Mouse (Mus musculus): Measurements from ENCODE around the gene Adamts14. TPM values are rescaled to one million over a fixed set of nuclear protein-coding genes. Genes with fewer than 3 reads are reported as not detected.

The Adamts14 gene
- polyA plus RNA-seq, 1 experiment from 2014 or later: 1.4 TPM

DNA sequence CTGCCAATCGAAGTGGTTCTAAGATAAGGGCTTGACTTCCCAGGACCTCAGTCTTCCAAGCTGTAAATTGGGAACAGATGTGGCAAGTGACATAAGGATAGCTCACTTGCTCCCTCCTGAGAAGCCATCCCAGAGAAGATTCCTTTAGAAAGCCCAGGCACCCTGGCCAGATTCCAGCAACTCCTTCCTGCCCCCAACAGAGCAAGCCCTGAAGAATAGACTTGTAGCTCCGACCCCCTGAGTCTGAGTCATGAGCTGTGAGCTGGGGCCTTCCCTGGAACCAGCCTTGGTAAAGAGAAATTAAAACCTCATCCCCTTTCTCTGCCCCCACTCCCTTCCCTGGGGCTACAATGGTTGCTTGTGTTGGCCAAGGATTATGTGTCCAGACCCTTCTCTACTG, 1.3 kb upstream of the Adamts14 start:
- 54% methylated on average over 2 of the region's 2 CpGs for WGBS

DNA sequence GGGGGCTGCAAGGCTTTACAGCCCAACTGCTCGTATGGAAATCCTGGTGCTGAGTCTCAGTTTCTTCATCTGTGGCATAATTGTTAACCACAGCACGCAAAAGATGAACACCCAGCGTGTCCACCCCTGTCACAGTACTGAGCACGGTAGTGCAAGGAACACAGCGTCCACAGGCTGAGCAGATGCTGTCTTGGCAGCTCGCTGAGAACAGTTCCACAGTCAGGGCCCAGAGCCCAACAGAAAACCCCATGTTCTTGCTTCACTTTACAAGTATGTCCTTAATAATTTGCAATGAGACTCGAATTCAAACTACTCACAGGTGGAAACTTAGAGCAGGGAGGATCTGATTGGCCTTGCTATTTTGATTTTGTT, 592 bp upstream of the Adamts14 start:
- no peak overlapping the region for H3K9ac ChIP-seq
- ATAC-seq (replicated peaks; ENCODE audit: insufficient number of reproducible peaks, insufficient read depth, low FRiP score, low read depth): no peak
- H3K36me3 ChIP-seq: no peaks in the 10 kb centered on the region
- peak overlapping the region; percentile 97 for H3K4me2 ChIP-seq
- H3K27ac ChIP-seq: peak overlapping the region; percentile 57; the same call in 1 of the 2 replicates
- H3K9me3 ChIP-seq (replicated peaks): no peaks in the 10 kb centered on the region
- WGBS: 63% methylated on average over 7 of the region's 7 CpGs
- H3K27me3 ChIP-seq: 0 out of 2 replicates have a peak, but pooled peaks cover 4% of the 10 kb centered on the region
- peak overlapping the region; percentile 60 for H3K4me3 ChIP-seq
- peaks cover 36% of the 10 kb centered on the region for H3K4me1 ChIP-seq (replicated peaks)

More for the DNA sequence above, 1.3 kb upstream of the Adamts14 start:
- Histone ChIP-seq H3K9ac (no peak overlapping the region), H3K27me3 (0 out of 2 replicates have a peak, but pooled peaks cover 4% of the 10 kb centered on the region), H3K4me2 (no peak overlapping the region), H3K9me3 (replicated peaks) (no peaks in the 10 kb centered on the region), H3K36me3 (no peaks in the 10 kb centered on the region), H3K4me1 (replicated peaks) (peaks cover 36% of the 10 kb centered on the region), H3K4me3 (no peak overlapping the region), H3K27ac (no peak overlapping the region)
- no peak for ATAC-seq (replicated peaks; ENCODE audit: insufficient number of reproducible peaks, insufficient read depth, low FRiP score, low read depth)

DNA sequence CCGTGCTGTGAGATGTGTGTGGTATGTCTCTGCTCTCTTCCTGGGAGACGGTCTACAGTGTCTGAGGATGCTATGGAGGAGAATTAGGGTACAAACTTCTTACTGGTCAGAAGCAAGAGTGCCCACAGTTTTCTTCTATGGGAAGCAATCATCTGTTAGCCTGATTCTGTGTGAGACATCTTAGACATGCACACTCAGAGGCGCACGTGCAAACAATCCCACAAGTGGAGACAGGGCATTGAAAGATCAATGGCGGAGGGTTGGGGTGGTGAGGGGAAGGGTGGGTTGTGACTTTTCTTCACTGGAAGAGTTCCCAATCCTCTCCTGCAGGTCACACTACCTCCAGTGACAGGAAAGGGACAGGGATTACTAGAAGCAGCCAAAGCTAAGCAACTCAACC, 607 bp downstream of the Adamts14 start:
- no peaks in the 10 kb centered on the region for H3K9me3 ChIP-seq (replicated peaks)
- H3K27ac ChIP-seq: peak overlapping the region; percentile 57
- WGBS: 41% methylated on average over 5 of the region's 5 CpGs
- H3K27me3 ChIP-seq: 0 out of 2 replicates have a peak, but pooled peaks cover 4% of the 10 kb centered on the region
- peak overlapping the region; percentile 72 for H3K9ac ChIP-seq
- ATAC-seq (replicated peaks; ENCODE audit: insufficient number of reproducible peaks, insufficient read depth, low FRiP score, low read depth): no peak
- H3K4me1 ChIP-seq (replicated peaks): peaks cover 30% of the 10 kb centered on the region
- H3K36me3 ChIP-seq: no peaks in the 10 kb centered on the region
- peak overlapping the region; percentile 60 for H3K4me3 ChIP-seq
- peak overlapping the region; percentile 97 for H3K4me2 ChIP-seq

DNA sequence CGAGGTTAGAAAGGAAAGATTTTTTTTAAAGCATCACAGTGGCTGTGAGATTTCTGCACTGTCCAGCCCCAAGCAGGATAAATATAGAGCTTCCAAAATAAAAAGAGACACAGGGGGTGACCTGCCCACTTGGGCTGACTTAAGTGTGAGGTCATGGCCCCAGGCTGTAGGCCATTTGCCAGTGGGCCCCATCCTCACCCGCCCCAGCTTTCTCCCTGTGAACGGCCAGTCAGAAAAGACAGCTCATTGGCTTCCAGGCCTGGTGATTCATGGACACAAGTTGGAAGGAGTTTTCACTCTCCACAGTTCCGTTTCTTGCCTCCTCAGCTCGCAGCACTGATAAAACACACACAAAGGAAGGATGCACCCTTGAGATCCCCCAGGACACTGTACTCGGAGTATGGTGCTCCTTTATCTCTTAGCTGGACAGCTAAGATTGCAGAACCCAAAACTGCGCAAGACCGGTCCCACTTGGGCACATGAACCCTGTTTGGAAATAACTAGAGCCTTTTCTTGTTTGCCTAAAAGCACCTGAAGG, 1.1 kb downstream of the Adamts14 start:
- ATAC-seq (replicated peaks; ENCODE audit: insufficient number of reproducible peaks, insufficient read depth, low FRiP score, low read depth): no peak
- peak overlapping the region; percentile 97 for H3K4me2 ChIP-seq
- H3K27ac ChIP-seq: peak overlapping the region; percentile 5; the same call in 1 of the 2 replicates
- H3K4me1 ChIP-seq (replicated peaks): peaks cover 30% of the 10 kb centered on the region
- no peaks in the 10 kb centered on the region for H3K36me3 ChIP-seq
- 0 out of 2 replicates have a peak, but pooled peaks cover 4% of the 10 kb centered on the region for H3K27me3 ChIP-seq
- 38% methylated on average over 8 of the region's 8 CpGs for WGBS
- H3K4me3 ChIP-seq: peak overlapping the region; percentile 60
- H3K9ac ChIP-seq: 0 out of 2 replicates have a peak overlapping the region, but pooled peaks have one; percentile 72
- H3K9me3 ChIP-seq (replicated peaks): no peaks in the 10 kb centered on the region

DNA sequence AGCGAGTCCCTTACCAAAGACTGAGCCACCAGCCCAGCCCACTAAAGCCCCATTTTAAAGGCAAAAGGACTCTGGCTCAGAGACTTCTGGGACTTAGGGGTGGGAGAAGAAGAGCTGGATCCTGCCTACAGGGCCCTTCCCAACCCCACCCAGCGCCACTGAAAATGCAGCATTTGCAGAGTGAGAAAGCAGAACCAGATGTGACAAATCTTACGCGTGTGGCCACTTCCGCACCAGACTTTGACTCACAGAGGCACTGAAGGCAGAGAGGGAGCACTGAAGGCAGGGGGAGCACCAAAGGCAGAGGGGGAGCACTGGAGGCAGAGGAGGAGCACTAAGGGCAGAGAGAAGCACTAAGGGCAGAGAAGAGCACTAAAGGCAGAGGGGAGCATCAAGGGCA, 5.9 kb downstream of the Adamts14 start:
- no peaks in the 10 kb centered on the region for H3K9me3 ChIP-seq (replicated peaks)
- WGBS: 89% methylated on average over 5 of the region's 5 CpGs
- peaks cover 7% of the 10 kb centered on the region for H3K4me1 ChIP-seq (replicated peaks)
- no peak overlapping the region for H3K27ac ChIP-seq
- H3K27me3 ChIP-seq: no peaks in the 10 kb centered on the region
- no peak overlapping the region for H3K4me3 ChIP-seq
- no peaks in the 10 kb centered on the region for H3K36me3 ChIP-seq
- H3K9ac ChIP-seq: no peak overlapping the region
- no peak for ATAC-seq (replicated peaks; ENCODE audit: insufficient number of reproducible peaks, insufficient read depth, low FRiP score, low read depth)
- no peak overlapping the region for H3K4me2 ChIP-seq

DNA sequence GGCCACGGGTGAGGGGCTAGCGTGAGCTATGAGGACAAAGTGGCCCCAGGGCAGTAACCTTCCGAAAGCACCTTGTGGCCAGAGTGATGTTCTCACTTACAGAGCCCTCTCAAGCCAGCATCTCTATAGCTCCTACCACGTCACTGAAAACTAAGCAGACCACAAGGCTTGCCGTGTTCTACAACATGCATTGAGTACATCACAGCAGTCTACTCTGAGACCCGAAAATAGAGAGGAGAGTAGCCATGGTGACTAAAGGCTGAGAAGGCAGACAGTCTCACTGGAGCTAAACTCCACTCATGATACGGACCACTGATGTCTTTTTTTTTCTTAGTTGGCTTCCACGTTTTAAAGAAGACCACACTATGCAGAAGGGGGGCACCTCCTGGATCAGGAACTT, 9.6 kb downstream of the Adamts14 start:
- Histone ChIP-seq H3K4me2 (no peak overlapping the region), H3K27me3 (no peaks in the 10 kb centered on the region), H3K9ac (no peak overlapping the region), H3K9me3 (replicated peaks) (no peaks in the 10 kb centered on the region), H3K36me3 (no peaks in the 10 kb centered on the region), H3K4me1 (replicated peaks) (0 out of 2 replicates have a peak, but pooled peaks cover 5% of the 10 kb centered on the region), H3K4me3 (no peak overlapping the region), H3K27ac (no peak overlapping the region)
- no peak for ATAC-seq (replicated peaks; ENCODE audit: insufficient number of reproducible peaks, insufficient read depth, low FRiP score, low read depth)
- 79% methylated on average over 8 of the region's 8 CpGs for WGBS

DNA sequence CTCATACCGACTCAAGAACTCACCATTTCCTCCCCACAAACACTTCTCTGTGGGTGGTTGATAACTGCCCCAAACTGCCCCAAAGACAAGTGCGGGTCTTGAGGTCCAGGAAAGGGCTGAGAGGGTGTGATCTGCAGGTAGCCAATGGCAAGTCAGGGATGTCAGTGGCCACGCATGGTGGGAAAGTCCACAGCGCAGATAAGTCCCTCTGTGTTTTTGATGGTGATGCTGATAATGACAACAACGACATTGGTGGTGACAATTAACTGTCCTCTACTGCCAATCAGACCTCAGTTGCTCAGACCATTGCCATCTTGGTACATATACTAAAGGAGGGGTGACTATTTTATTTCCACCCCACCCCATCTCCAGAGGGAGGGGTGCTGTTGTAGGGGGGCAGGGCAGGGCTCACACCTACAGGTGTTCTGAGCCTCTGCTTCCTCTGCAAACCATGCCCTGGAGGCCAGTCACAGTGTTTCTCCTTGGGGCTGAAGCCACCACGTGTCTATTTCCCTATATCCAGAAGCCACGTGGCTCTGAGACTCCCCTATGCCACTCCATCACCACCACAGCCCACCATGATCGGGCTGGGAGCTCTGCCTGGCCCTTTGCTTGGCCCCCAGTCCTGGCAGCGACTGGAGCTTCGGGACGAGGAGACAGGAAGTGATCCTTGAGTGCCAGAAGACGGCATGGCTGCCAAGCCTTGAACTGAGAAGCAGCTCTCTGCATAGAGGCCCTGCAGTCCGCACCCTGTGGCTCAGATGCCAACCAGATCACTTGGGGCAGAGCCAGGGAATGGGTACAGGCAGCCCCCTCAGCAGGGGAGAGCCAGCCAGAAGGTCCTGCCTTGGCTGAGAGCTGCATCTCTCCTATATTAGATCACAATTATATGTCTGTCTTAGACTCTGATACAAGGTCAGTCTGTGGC, 11.7 kb downstream of the Adamts14 start:
- no peak overlapping the region for H3K9ac ChIP-seq
- H3K36me3 ChIP-seq: no peaks in the 10 kb centered on the region
- H3K4me2 ChIP-seq: no peak overlapping the region
- no peak overlapping the region for H3K27ac ChIP-seq
- no peak overlapping the region for H3K4me3 ChIP-seq
- 0 out of 2 replicates have a peak, but pooled peaks cover 5% of the 10 kb centered on the region for H3K4me1 ChIP-seq (replicated peaks)
- no peaks in the 10 kb centered on the region for H3K27me3 ChIP-seq
- no peaks in the 10 kb centered on the region for H3K9me3 ChIP-seq (replicated peaks)
- 47% methylated on average over 13 of the region's 13 CpGs for WGBS
- ATAC-seq (replicated peaks; ENCODE audit: insufficient number of reproducible peaks, insufficient read depth, low FRiP score, low read depth): no peak

DNA sequence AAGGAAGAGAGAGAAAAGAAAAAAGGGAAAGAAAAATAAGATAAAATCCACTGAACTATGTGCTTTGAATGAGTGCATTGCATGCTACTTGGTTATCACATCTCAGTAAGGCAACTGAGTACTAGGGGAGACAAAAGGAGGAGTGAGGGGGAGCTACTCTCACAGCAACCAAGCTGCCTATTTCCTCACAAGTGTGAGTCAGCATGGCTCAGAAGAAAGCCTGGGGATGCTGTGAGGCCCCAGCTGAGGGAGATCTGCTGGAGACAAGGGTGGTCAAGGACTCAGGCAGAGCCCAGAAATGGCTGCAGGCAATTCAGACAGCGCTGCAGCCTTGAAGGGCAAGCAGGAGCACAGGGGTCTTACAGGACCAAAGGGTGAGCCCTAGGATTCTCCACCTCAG, 15.1 kb downstream of the Adamts14 start:
- Histone ChIP-seq H3K9me3 (replicated peaks) (no peaks in the 10 kb centered on the region), H3K4me2 (no peak overlapping the region), H3K36me3 (no peaks in the 10 kb centered on the region), H3K9ac (no peak overlapping the region), H3K27ac (no peak overlapping the region), H3K27me3 (no peaks in the 10 kb centered on the region), H3K4me1 (replicated peaks) (0 out of 2 replicates have a peak, but pooled peaks cover 5% of the 10 kb centered on the region), H3K4me3 (no peak overlapping the region)
- no peak for ATAC-seq (replicated peaks; ENCODE audit: insufficient number of reproducible peaks, insufficient read depth, low FRiP score, low read depth)
- WGBS: 67% methylated on average over 1 of the region's 1 CpGs

DNA sequence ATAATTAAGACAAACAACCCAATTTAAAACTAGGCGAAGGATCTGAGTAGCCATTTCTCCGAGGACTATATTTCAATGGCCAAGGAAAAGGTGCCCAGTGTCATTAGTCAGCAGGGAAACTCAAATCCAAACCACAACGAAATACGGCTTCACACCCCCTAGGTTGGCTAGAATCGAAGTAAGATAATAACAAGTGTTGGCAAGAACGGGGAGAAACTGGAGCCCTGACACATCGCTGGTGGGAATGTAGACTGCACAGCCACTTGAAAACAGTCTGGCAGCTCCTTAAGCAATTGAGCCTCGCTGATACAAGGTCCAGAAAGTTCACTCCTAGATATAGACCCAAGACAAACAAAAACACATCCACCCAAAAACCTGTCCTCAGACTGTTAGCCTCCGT, 16.6 kb downstream of the Adamts14 start:
- no peaks in the 10 kb centered on the region for H3K36me3 ChIP-seq
- no peak overlapping the region for H3K27ac ChIP-seq
- no peaks in the 10 kb centered on the region for H3K27me3 ChIP-seq
- WGBS: 82% methylated on average over 9 of the region's 9 CpGs
- ATAC-seq (replicated peaks; ENCODE audit: insufficient number of reproducible peaks, insufficient read depth, low FRiP score, low read depth): no peak
- H3K4me1 ChIP-seq (replicated peaks): 0 out of 2 replicates have a peak, but pooled peaks cover 3% of the 10 kb centered on the region
- no peak overlapping the region for H3K4me2 ChIP-seq
- H3K9ac ChIP-seq: no peak overlapping the region
- no peaks in the 10 kb centered on the region for H3K9me3 ChIP-seq (replicated peaks)
- H3K4me3 ChIP-seq: no peak overlapping the region

DNA sequence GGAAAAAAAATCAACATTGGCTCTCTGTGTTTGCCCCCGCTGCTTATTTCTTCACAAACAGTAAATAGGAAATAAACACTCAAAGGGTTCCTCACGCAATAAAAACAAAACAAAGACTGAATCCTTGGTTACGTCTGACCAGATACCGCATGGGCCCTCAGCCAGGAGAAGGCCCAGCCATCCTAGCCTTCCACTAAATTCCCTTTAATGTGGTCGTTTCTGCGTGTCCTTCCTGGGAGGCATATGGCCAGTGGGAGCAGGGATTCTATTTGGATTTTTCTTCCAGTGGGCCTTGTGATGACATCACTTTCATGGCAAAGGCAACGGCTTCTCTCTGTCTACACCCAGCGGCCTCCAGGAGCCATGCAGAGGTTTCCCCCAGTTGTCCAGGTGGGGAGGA, 18.0 kb downstream of the Adamts14 start:
- no peaks in the 10 kb centered on the region for H3K27me3 ChIP-seq
- H3K27ac ChIP-seq: no peak overlapping the region
- ATAC-seq (replicated peaks; ENCODE audit: insufficient number of reproducible peaks, insufficient read depth, low FRiP score, low read depth): no peak
- no peak overlapping the region for H3K9ac ChIP-seq
- H3K4me2 ChIP-seq: no peak overlapping the region
- H3K4me3 ChIP-seq: no peak overlapping the region
- H3K4me1 ChIP-seq (replicated peaks): no peaks in the 10 kb centered on the region
- WGBS: 76% methylated on average over 8 of the region's 8 CpGs
- no peaks in the 10 kb centered on the region for H3K36me3 ChIP-seq
- no peaks in the 10 kb centered on the region for H3K9me3 ChIP-seq (replicated peaks)

DNA sequence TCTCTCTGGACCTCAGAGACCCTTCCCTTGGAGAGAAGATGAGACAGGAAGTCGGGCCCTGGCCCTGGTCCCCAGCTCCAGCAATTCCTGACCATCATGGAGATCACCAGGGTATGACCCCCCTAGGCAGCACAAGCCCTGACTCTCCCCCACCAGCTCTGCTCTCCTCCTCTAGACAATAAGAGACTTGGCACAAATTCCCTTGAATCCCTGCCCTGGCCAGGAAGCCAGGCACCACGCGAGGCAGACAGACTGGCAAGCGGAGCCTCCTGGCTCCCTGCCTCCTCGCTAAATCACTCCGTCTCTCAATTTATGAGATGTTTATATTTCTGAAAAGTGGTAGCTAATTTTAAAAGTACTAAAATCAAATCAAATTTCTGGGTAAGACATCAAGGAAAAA, 18.5 kb downstream of the Adamts14 start:
- Histone ChIP-seq H3K27ac (no peak overlapping the region), H3K4me3 (no peak overlapping the region), H3K27me3 (no peaks in the 10 kb centered on the region), H3K36me3 (no peaks in the 10 kb centered on the region), H3K4me1 (replicated peaks) (no peaks in the 10 kb centered on the region), H3K4me2 (no peak overlapping the region), H3K9me3 (replicated peaks) (no peaks in the 10 kb centered on the region), H3K9ac (no peak overlapping the region)
- no peak for ATAC-seq (replicated peaks; ENCODE audit: insufficient number of reproducible peaks, insufficient read depth, low FRiP score, low read depth)
- WGBS: 73% methylated on average over 6 of the region's 6 CpGs
